Mouse (Mus musculus) WW6 (cell line): ENCODE results near the gene Trim11.
"Not testable (repeated sequence)": the region's sequence is repeated elsewhere in the genome, so short reads cannot be mapped to it uniquely, and the experiment has no call there.

Experiments
- DNase-seq: peaks from one replicate; pipeline ENCODE4 v3.0.0-alpha.2; 2013; ENCODE audit warnings: low read depth, low spot score

Gene Trim11

DNA sequence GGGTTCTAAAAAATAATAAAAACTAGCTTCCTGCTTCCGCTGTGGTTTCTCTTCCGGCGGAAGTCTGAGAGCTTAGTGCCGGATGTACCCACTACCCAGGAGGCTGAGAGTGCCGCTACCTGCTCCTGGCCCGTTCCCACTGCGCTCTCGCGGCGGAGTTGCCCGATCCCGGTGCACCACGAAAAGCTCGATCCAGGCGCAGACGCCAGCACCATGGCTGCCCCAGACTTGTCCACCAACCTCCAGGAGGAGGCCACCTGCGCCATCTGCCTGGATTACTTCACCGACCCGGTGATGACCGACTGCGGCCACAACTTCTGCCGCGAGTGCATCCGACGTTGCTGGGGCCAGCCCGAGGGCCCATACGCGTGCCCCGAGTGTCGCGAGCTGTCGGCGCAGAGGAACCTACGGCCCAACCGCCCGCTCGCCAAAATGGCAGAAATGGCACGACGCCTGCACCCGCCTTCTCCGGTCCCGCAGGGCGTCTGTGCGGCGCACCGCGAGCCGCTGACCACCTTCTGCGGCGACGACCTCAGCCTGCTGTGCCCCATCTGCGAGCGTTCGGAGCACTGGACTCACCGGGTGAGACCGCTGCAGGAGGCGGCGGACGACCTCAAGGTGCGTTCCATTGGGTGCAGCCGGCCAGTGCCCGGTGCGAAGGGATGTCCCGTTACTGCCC, at the start of gene Trim11:
TSS of gene Trim11 (plus strand) at position 67 of the 679 bp plus-strand sequence.
- no peak for DNase-seq

GRCm38 (mm10) chr11:58929055-58929454, 48.8 kb upstream of the Trim11 start:
- no peak for DNase-seq

- no peak for DNase-seq
Measured at GRCm38 (mm10) chr11:58929641-58930040, 48.3 kb upstream of the Trim11 start.

- no peak for DNase-seq
Measured at GRCm38 (mm10) chr11:58930254-58930653, 47.6 kb upstream of the Trim11 start.

GRCm38 (mm10) chr11:58931576-58931975, 46.3 kb upstream of the Trim11 start:
- no peak for DNase-seq

DNA sequence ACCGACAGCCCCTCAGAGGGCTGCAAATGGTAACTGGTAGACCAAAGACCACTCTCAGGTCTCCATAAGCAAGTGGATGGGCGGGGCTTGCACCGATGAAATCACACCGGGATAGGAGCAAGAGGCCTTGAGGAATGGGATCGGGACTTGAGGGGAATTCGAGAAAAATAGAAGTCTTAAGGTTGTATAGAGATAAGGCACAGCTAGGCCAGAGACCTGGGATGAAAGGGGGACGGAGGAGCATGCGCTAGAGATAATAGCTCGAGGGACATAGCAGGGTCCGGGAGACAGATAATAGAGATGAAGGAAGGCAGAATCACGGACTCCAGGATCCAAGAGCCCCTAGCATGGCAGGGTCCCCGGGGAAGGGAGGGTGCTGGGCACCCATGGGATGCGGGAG, 40.0 kb upstream of the Trim11 start:
- DNase-seq, result no peak

DNA sequence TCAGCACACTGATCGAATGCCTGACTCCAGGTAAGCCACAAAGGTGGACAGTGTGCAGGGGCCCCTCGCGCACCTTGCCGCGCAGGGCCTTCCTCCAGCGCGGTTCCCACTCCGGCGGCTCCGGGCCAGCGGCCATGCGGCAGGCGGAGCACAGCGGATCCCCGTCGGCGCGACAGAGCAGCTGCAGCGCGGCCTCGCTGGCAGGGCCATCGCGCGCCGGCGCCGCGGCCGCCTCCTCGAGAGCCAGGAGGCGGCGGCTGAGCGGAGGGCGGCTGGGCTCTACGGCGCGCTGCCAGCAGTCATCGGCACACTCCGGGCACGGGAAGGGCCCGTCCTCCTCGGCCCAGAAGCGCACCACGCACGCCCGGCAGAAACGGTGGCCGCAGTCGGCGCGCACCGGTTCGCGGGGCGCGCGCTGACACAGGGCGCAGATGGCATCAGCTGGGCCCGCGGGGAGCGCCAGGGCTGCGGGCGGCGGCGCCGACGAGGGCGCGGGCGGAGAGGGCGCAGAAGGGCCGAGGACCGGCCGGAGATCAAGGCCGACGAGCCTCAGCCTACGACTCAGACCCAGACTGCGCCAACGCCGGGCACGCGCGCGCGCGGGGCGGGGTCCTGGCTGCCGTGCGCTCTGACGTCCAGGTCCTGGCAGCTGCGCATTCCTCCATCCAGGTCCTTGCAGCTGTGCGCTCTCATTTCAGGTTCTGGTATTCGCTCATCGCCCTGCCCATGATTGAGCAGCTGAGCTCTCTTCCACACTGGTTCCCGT, 39.4 kb upstream of the Trim11 start, which contains the start of gene Rnf187:
TSS of gene Rnf187 (minus strand) at position 595 of the 766 bp plus-strand sequence.
- peak; percentile 88 for DNase-seq

DNA sequence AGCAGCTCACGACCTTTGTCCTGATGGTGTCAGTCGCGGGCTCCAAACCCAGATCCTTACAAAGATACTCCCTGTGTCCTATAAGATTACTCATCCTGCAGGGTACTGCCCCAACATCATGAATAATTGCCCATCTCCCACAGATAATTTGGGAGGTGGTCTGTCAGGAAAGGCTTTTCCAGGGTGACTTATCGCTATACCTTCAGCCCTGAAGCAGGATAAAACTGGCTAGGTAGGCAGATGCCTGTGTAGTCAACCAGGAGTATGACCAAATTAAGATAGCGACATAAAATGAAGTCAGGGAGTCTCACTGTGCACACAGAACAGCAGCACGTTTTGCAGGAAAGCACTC, 38.8 kb upstream of the Trim11 start:
- DNase-seq, result no peak

GRCm38 (mm10) chr11:58944136-58944535, 33.8 kb upstream of the Trim11 start:
- no peak for DNase-seq

GRCm38 (mm10) chr11:58947306-58947705, 30.6 kb upstream of the Trim11 start:
- no peak for DNase-seq

GRCm38 (mm10) chr11:58947798-58948528, 29.9 kb upstream of the Trim11 start:
- DNase-seq, result no peak

DNA sequence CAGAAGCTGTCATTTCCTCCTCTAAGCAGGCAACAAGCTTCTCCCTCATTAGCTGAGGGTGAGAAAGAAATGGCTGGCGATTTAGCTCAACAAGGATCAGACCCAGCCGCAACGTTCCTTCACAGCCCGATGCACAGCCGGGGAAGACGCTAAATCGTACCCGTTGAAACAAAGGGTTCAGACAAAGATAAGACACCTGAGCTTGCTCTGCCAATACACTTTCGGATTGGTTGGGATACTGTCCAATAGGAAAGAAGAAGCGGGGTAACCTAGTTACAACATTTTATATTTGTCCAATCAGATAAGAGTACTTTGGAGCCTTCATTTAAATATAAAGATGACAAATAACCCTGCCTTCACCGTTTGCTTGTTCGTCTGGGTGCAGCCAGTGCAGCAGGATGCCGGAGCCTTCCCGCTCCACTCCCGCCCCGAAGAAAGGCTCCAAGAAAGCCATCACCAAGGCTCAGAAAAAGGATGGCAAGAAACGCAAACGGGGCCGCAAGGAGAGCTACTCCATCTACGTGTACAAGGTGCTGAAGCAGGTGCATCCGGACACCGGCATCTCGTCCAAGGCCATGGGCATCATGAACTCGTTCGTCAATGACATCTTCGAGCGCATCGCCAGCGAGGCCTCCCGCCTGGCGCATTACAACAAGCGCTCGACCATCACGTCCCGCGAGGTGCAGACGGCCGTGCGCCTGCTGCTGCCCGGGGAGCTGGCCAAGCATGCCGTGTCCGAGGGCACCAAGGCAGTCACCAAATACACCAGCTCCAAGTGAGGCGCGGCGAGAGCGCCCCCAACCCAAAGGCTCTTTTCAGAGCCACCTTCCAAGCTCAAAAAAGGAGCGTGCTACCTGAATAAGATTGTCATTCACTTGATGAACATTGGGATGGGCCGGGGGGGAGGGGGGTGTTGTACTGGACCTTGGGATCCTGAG, 29.1 kb upstream of the Trim11 start, which contains the start of gene Hist3h2ba:
TSS of gene Hist3h2ba (plus strand) at position 379 of the 938 bp plus-strand sequence.
- DNase-seq, result no peak

DNA sequence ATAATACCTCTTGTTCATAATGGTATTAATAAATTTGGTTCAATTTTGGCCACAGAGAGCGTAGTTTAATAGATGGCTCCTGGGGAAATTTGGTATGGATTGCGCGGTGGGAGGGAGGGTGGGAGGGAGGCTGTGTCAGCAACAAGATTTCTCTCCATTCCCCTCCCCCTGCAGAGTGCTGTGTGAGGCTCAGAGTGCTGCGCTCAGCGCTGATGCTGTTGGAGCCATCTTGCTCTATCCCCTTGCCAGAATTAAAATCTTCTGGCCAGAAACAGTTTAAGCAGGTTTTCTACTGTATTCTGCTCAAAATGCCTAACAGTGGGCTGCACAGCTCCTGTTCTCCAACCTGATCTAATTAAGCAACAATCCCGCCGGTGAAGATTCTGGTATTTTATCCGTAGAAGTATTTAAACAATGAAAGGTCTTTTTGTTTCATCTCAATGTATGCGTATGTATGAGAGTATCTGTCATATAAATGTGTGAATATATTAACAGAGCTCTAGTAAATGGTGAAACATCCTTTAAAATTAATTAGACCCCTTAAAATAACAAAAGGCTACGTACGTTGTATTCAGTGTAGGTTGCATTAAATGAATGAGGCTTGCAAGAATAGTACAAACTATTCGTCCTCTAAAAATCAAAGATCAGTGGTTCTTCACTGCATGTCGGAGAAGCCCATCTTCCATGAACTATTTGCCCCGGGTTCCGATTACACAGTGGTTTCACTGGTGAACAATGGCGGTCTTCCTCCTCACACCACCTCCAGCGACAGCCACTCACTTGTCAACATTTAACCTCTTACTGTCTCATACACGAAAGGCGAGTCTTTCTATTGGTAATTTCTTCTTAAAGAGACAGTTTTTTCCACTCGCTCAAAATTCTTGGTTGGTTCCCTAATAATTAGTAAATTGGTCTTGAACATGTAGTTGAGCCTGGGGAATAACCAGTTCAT, 28.1 kb upstream of the Trim11 start:
- DNase-seq, result no peak

DNA sequence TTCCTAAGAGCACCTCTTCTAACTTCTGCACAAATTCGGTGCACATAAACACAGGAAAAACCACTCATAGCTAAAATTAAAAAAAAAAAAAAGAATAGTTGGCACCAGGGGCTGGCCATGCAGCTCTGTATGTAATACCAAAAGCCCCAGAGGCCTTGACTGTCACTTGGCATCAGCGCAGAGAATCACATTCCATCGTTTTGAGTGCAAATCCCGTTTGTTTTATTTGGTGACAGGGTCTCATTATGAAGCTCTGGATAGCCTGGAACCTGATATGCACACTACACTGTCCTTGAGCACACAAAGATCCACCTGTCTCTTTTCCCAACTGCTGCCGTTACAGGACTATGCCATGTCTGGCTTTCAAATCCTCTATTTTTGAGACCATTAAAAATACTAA, 26.7 kb upstream of the Trim11 start:
- no peak for DNase-seq

DNA sequence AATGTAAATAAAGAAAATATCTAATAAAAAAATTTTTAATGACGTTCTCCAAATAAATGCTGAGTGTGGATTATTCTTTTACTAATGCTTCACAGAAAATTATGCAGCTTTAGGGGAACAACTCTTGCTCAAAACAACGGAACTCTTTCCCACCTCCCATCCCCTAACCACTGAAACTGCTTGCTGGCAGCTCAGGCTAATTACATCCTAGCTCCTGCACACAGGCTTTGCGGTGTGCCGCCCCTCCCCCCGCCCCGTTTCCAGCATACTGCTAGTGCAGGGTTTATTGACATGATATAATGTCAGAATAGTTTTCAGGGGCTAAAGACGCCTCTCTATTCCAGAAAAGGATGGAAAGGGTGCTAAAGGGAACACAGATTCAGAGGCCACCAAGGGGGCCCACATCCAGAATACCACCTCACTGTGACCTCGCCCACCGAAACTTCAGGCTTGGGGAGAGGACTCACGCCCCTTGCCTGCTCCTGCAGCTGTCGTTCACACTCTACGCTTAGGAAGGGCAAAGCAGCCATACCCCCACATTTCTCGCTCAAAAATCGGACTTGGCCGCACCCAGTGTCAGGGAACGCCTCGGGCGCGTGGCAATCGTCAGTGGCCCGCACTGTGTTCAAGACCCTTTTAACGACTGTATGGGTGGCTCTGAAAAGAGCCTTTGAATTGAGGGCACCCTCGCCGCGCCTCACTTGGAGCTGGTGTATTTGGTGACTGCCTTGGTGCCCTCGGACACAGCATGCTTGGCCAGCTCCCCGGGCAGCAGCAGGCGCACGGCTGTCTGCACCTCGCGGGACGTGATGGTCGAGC, 24.3 kb upstream of the Trim11 start:
- DNase-seq, result no peak

GRCm38 (mm10) chr11:58954170-58954419, 23.8 kb upstream of the Trim11 start:
- DNase-seq, result not testable (repeated sequence)

DNA sequence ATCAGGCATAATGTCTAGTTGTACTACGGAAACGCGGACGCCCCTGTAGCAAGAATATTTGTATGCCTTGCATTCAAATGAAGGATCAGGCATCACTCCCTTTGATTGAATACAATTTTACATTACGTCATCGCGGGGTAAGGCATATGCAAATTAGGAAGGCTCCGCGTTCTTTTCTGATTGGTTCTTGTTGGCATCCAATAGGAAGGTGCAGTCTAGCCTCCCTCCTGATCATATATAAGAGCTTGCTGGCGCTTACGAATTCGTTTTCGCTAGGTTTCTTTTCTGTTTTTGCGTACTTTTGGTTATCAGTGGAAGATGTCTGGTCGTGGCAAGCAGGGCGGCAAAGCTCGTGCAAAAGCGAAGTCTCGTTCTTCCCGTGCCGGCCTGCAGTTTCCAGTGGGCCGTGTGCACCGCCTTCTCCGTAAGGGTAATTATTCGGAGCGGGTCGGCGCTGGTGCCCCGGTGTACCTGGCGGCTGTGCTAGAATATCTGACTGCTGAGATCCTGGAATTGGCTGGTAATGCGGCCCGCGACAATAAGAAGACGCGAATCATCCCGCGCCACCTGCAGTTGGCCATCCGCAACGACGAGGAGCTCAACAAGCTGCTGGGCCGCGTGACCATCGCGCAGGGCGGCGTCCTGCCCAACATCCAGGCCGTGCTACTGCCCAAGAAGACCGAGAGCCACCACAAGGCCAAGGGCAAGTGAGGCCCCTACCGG, 23.3 kb upstream of the Trim11 start, which contains the start of the genes Hist3h2a and Trim17:
TSS of gene Hist3h2a (plus strand) at position 266 of the 723 bp plus-strand sequence.
TSS of gene Trim17 (plus strand) at position 266 of the 723 bp plus-strand sequence.
- peak; percentile 84 for DNase-seq

DNA sequence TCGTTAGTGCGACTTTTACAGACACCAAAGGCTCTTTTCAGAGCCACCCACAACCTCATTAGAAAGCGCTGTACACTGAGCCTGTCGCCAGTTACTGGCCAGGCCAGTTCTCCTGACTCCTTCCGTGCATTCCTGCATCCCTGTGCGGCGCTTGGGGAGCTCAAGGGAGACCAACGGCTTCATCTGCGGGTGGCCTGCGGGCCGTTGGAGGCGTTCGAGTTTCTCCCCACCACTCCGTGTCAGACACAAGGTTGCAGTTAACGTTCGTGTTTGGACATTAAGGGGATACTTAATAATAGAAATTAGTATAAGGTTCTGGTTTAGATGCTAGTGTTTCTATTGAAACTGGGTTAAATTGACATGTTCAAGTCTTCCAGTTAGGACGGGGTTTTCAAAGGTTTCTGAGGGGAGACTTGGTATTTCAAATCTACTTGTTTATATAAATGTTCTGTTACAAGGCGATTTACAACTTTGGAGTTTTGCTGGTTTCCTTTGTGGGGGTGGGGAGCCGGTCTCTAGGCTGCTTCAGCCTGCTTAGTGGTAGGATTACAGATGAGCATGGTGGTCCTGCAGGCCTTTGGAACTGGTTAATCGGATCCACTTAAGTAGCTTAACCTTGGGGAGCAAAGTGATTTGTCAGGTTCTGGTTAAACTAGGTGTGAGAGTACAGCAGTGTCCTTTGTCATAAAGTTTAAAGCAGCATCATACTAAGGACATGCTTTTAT, 22.6 kb upstream of the Trim11 start:
- DNase-seq, result no peak
